Mouse (Mus musculus) right cerebral cortex, adult 2 months (tissue): ENCODE results near the gene Mgea5.

ENCODE experiments used
- DNase-seq, 2 experiments: peaks; one replicate each; pipeline ENCODE4 v3.0.0; 2021 to 2022; ENCODE audit warnings: low spot score in 2 of 2

Mgea5 gene

GRCm38 (mm10) chr19:45796061-45796556 lies 12.5 kb upstream of the Mgea5 start:
- DNase-seq: no peak

GRCm38 (mm10) chr19:45795406-45795944 lies 11.8 kb upstream of the Mgea5 start:
- DNase-seq: no peak

- no peak for DNase-seq
Measured at GRCm38 (mm10) chr19:45794718-45795117, 11.1 kb upstream of the Mgea5 start.

- no peak for DNase-seq
Measured at GRCm38 (mm10) chr19:45792404-45792803, 8.8 kb upstream of the Mgea5 start.

GRCm38 (mm10) chr19:45789888-45790874 lies 6.5 kb upstream of the Mgea5 start:
- DNase-seq: no peak

- no peak for DNase-seq
Measured at GRCm38 (mm10) chr19:45789365-45789764, 5.7 kb upstream of the Mgea5 start.

- no peak for DNase-seq
Measured at GRCm38 (mm10) chr19:45788337-45788736, 4.7 kb upstream of the Mgea5 start.

GRCm38 (mm10) chr19:45787450-45787849 lies 3.8 kb upstream of the Mgea5 start:
- DNase-seq: no peak

- no peak for DNase-seq
Measured at GRCm38 (mm10) chr19:45785470-45785869, 1.8 kb upstream of the Mgea5 start.

GRCm38 (mm10) chr19:45783933-45784576 lies 418 bp upstream of the Mgea5 start:
- no peak for DNase-seq

GRCm38 (mm10) chr19:45782315-45783001 lies 1.2 kb downstream of the Mgea5 start:
- DNase-seq: peak; percentile 54 to 59

GRCm38 (mm10) chr19:45781676-45782075 lies 2.0 kb downstream of the Mgea5 start:
- DNase-seq: no peak

GRCm38 (mm10) chr19:45780350-45780915 lies 3.2 kb downstream of the Mgea5 start:
- no peak for DNase-seq

- DNase-seq: peak; percentile 37 to 55
Measured at GRCm38 (mm10) chr19:45775486-45775885, 8.2 kb downstream of the Mgea5 start.

- DNase-seq: no peak
Measured at GRCm38 (mm10) chr19:45771501-45771900, 12.1 kb downstream of the Mgea5 start.

GRCm38 (mm10) chr19:45760810-45761209 lies 22.8 kb downstream of the Mgea5 start:
- no peak for DNase-seq

- DNase-seq: no peak
Measured at GRCm38 (mm10) chr19:45758671-45759070, 25.0 kb downstream of the Mgea5 start.

- no peak for DNase-seq
Measured at GRCm38 (mm10) chr19:45753551-45753950, 30.1 kb downstream of the Mgea5 start.

GRCm38 (mm10) chr19:45751881-45752280 lies 31.8 kb downstream of the Mgea5 start:
- DNase-seq: no peak

- DNase-seq: peak; percentile 78 to 83
Measured at GRCm38 (mm10) chr19:45749243-45750043, 34.2 kb downstream of the Mgea5 start, which contains the start of gene Npm3. Gene Npm3 (minus strand): TSS chr19:45749591.
